Mouse (Mus musculus): ENCODE data around the gene Zmym4.

Gene Zmym4

GRCm38 (mm10) chr4:126943421-126943820, 24.5 kb downstream of the Zmym4 start:
- DNase-seq (ENCODE audit: low read depth in 2 of 2, low spot score in 2 of 2) = no peak

- no peak for DNase-seq (ENCODE audit: low read depth in 2 of 2, low spot score in 2 of 2)
These were observed 25.1 kb downstream of the Zmym4 start for GRCm38 (mm10) chr4:126942846-126943245.

GRCm38 (mm10) chr4:126927701-126928100, 40.2 kb downstream of the Zmym4 start:
- no peak for DNase-seq (ENCODE audit: low read depth in 2 of 2, low spot score in 2 of 2)

GRCm38 (mm10) chr4:126889879-126890278, 78.1 kb downstream of the Zmym4 start:
- DNase-seq (ENCODE audit: low read depth in 2 of 2, low spot score in 2 of 2) = no peak

GRCm38 (mm10) chr4:126885953-126886352, 82.0 kb downstream of the Zmym4 start:
- no peak for DNase-seq (ENCODE audit: low read depth in 2 of 2, low spot score in 2 of 2)

GRCm38 (mm10) chr4:126883602-126884001, 84.3 kb downstream of the Zmym4 start:
- no peak for DNase-seq (ENCODE audit: low read depth in 2 of 2, low spot score in 2 of 2)

GRCm38 (mm10) chr4:126879560-126880275, 88.2 kb downstream of the Zmym4 start:
- no peak for DNase-seq (ENCODE audit: low read depth in 2 of 2, low spot score in 2 of 2)

GRCm38 (mm10) chr4:126872717-126873116, 95.2 kb downstream of the Zmym4 start:
- no peak for DNase-seq (ENCODE audit: low read depth in 2 of 2, low spot score in 2 of 2)

GRCm38 (mm10) chr4:126868699-126869098, 99.2 kb downstream of the Zmym4 start:
- no peak for DNase-seq (ENCODE audit: low read depth in 2 of 2, low spot score in 2 of 2)

GRCm38 (mm10) chr4:126861514-126862266, 106.2 kb downstream of the Zmym4 start:
- DNase-seq (ENCODE audit: low read depth in 2 of 2, low spot score in 2 of 2) = peak in 1 of 2 experiments; percentile 19

GRCm38 (mm10) chr4:126860268-126860986, 107.5 kb downstream of the Zmym4 start:
- no peak for DNase-seq (ENCODE audit: low read depth in 2 of 2, low spot score in 2 of 2)

- DNase-seq (ENCODE audit: low read depth in 2 of 2, low spot score in 2 of 2) = no peak
These were observed 115.0 kb downstream of the Zmym4 start for GRCm38 (mm10) chr4:126852971-126853370.

- DNase-seq (ENCODE audit: low read depth in 2 of 2, low spot score in 2 of 2) = no peak
These were observed 117.2 kb downstream of the Zmym4 start for GRCm38 (mm10) chr4:126850778-126851080.

- DNase-seq (ENCODE audit: low read depth in 2 of 2, low spot score in 2 of 2) = peak in 1 of 2 experiments; percentile 6
These were observed 117.7 kb downstream of the Zmym4 start for GRCm38 (mm10) chr4:126850019-126850777.

GRCm38 (mm10) chr4:126846971-126847370, 121.0 kb downstream of the Zmym4 start:
- DNase-seq (ENCODE audit: low read depth in 2 of 2, low spot score in 2 of 2) = no peak

GRCm38 (mm10) chr4:126845664-126846063, 122.3 kb downstream of the Zmym4 start:
- no peak for DNase-seq (ENCODE audit: low read depth in 2 of 2, low spot score in 2 of 2)

GRCm38 (mm10) chr4:126842911-126843310, 125.0 kb downstream of the Zmym4 start:
- DNase-seq (ENCODE audit: low read depth in 2 of 2, low spot score in 2 of 2) = no peak

GRCm38 (mm10) chr4:126840996-126841560, 126.9 kb downstream of the Zmym4 start:
- no peak for DNase-seq (ENCODE audit: low read depth in 2 of 2, low spot score in 2 of 2)

GRCm38 (mm10) chr4:126839873-126840272, 128.1 kb downstream of the Zmym4 start:
- DNase-seq (ENCODE audit: low read depth in 2 of 2, low spot score in 2 of 2) = peak; percentile 60 to 74

GRCm38 (mm10) chr4:126838799-126839198, 129.1 kb downstream of the Zmym4 start:
- DNase-seq (ENCODE audit: low read depth in 2 of 2, low spot score in 2 of 2) = no peak

- DNase-seq (ENCODE audit: low read depth in 2 of 2, low spot score in 2 of 2) = no peak
These were observed 136.8 kb downstream of the Zmym4 start for GRCm38 (mm10) chr4:126831122-126831521.

Measured in CD8-positive naive resting alpha-beta T cell, adult 2 months (primary cell).